Mouse (Mus musculus): Measurements from ENCODE around the gene Gm20388. TPM values are rescaled to one million over a fixed set of nuclear protein-coding genes. Genes with fewer than 3 reads are reported as not detected.

Gene Gm20388
- polyA plus RNA-seq, 2 experiments = 8.5 TPM; not detected in 1

DNA sequence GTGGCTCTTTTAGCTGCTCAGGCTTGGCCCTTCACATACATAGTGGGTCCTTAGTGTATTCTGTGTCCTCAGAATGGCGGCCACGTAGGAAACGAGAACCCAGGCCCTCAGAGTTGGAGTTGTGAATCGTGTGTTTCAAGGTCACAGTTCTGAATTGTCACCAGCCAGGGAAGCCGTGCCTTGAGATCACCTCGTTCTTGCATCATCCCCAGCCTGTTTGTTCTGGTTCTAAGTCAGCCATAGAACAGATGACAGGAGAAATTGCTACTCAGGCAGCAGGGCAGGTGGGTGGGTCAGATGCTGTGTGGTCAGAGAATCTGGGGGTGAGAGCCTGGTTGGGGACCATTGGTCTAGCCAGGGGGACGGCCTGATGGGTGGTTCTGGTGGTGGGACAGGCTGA lies 378.6 kb downstream of the Gm20388 start:
- ATAC-seq (ENCODE audit: insufficient read depth) = no peak
- no peaks in the 10 kb centered on the region for H3K9me3 ChIP-seq (ENCODE audit: control insufficient read depth, low read length)
- no peak overlapping the region for H3K9ac ChIP-seq (replicated peaks)
- H3K4me1 ChIP-seq (replicated peaks; ENCODE audit: control insufficient read depth in 2 of 2, insufficient read depth in 2 of 2, low read length in 1 of 2) = peaks cover 47 to 61% of the 10 kb centered on the region in 2 experiments
- no peaks in the 10 kb centered on the region for H3K27me3 ChIP-seq (ENCODE audit: control insufficient read depth, insufficient read depth, low read length)
- TF ChIP-seq EP300 (IDR thresholded peaks at IDR 0.05; ENCODE audit: low read depth) (no peak), CTCF (IDR thresholded peaks at IDR 0.05; ENCODE audit: low read depth) (no peak)
- H3K36me3 ChIP-seq (replicated peaks; ENCODE audit: control insufficient read depth, insufficient read depth, low read depth) = no peaks in the 10 kb centered on the region
- H3K4me3 ChIP-seq (ENCODE audit: insufficient read depth in 1 of 2, low read depth in 2 of 2, low read length in 2 of 2) = no peak overlapping the region
- H3K4me2 ChIP-seq (ENCODE audit: low read depth) = peak overlapping the region; percentile 41; the same call in 1 of the 2 replicates
- no peak for DNase-seq (ENCODE audit: low read depth in 3 of 3, low spot score in 3 of 3)
- WGBS (ENCODE audit: insufficient replicate concordance) = 78% methylated on average over 7 of the region's 7 CpGs
- H3K27ac ChIP-seq = peak overlapping the region; percentile 6

DNA sequence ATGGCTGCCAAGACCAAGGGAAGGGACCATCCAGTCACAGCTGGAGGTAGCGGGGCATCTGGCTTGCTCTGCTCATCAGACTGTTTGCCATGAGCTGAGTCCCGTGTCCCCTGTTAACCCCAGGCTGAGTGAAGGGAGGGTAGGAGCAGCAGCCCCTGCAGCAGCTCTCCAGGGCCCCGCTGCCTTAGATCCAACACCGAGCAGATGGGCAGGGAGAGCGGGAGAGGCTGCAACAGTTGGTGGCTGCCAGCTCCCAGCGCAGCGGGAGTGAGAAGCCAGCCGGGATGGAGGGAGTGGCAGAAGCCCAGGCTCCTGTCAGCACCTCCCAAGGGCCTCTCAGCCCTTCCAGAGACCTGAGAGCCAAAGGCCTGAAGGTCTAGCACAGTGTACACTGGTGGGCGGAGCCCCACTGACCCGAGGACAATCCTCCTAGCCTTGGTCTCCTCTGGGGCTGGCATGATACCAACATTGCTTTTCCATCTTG lies 379.1 kb downstream of the Gm20388 start:
- TF ChIP-seq EP300 (IDR thresholded peaks at IDR 0.05; ENCODE audit: low read depth) (no peak), CTCF (IDR thresholded peaks at IDR 0.05; ENCODE audit: low read depth) (no peak)
- Histone ChIP-seq H3K9ac (replicated peaks) (no peak overlapping the region; the same call in 1 of the 2 replicates), H3K4me3 (ENCODE audit: insufficient read depth in 1 of 2, low read depth in 2 of 2, low read length in 2 of 2) (no peak overlapping the region), H3K27ac (peak overlapping the region; percentile 6; the same call in 1 of the 2 replicates), H3K9me3 (ENCODE audit: control insufficient read depth, low read length) (no peaks in the 10 kb centered on the region), H3K36me3 (replicated peaks; ENCODE audit: control insufficient read depth, insufficient read depth, low read depth) (no peaks in the 10 kb centered on the region), H3K4me1 (replicated peaks; ENCODE audit: control insufficient read depth in 2 of 2, insufficient read depth in 2 of 2, low read length in 1 of 2) (peaks cover 51 to 62% of the 10 kb centered on the region in 2 experiments), H3K27me3 (ENCODE audit: control insufficient read depth, insufficient read depth, low read length) (no peaks in the 10 kb centered on the region), H3K4me2 (ENCODE audit: low read depth) (peak overlapping the region; percentile 97)
- no peak for ATAC-seq (ENCODE audit: insufficient read depth)
- 66% methylated on average over 10 of the region's 10 CpGs for WGBS (ENCODE audit: insufficient replicate concordance)
- DNase-seq (ENCODE audit: low read depth in 3 of 3, low spot score in 3 of 3) = no peak

DNA sequence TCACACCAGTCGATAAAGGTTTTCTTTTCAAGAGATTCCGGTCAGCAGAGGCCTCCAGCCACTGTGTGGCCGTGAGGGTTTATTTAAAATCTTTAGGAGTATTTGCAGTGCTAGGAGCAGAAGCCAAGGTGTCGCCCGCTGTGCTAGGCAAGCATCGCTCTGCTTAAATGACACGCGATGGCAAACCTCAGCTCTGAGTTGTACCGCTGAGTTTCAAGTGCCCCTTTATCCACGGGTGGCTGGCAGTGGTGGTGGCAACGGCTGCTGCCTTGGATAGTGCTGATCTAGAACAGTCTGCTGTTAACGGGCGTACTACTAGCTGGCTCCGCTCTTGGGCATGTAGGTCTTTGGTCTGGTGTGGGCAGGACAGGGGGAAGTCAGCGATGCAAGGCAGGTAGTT lies 380.0 kb downstream of the Gm20388 start:
- H3K9me3 ChIP-seq (ENCODE audit: control insufficient read depth, low read length) = no peaks in the 10 kb centered on the region
- no peaks in the 10 kb centered on the region for H3K27me3 ChIP-seq (ENCODE audit: control insufficient read depth, insufficient read depth, low read length)
- no peaks in the 10 kb centered on the region for H3K36me3 ChIP-seq (replicated peaks; ENCODE audit: control insufficient read depth, insufficient read depth, low read depth)
- H3K4me1 ChIP-seq (replicated peaks; ENCODE audit: control insufficient read depth in 2 of 2, insufficient read depth in 2 of 2, low read length in 1 of 2) = peaks cover 55 to 64% of the 10 kb centered on the region in 2 experiments
- WGBS (ENCODE audit: insufficient replicate concordance) = 75% methylated on average over 15 of the region's 15 CpGs
- TF ChIP-seq CTCF (IDR thresholded peaks at IDR 0.05; ENCODE audit: low read depth) = no peak
- peak overlapping the region; percentile 12; the same call in 1 of the 2 replicates for H3K9ac ChIP-seq (replicated peaks)
- peak overlapping the region; percentile 98 for H3K27ac ChIP-seq
- DNase-seq (ENCODE audit: low read depth in 3 of 3, low spot score in 3 of 3) (no peak), ATAC-seq (ENCODE audit: insufficient read depth) (no peak)
- H3K4me3 ChIP-seq (ENCODE audit: insufficient read depth in 1 of 2, low read depth in 2 of 2, low read length in 2 of 2) = no peak overlapping the region
- peak overlapping the region; percentile 97 for H3K4me2 ChIP-seq (ENCODE audit: low read depth)

DNA sequence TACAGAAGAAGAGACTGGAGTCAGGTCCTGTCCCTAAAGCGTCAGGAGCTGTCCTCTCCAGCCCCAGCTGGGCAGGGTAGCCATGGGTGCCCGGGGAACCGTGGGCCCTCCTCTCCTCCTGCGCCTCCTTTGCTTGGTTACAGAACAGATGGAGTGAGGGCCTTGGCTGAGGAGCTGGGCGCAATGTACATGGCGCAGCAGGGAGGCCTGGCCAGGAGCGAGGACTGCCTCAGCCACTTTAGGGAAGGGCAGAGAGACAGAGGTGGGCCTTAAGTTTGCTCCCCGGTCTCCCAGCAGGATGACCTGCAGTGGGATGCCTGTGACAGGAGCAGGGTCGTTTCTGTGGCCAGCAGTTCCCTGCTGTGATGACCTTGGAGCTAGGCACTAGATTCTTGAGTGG lies 381.0 kb downstream of the Gm20388 start:
- Histone ChIP-seq H3K36me3 (replicated peaks; ENCODE audit: control insufficient read depth, insufficient read depth, low read depth) (no peaks in the 10 kb centered on the region), H3K4me2 (ENCODE audit: low read depth) (peak overlapping the region; percentile 97), H3K27me3 (ENCODE audit: control insufficient read depth, insufficient read depth, low read length) (no peaks in the 10 kb centered on the region), H3K4me1 (replicated peaks; ENCODE audit: control insufficient read depth in 2 of 2, insufficient read depth in 2 of 2, low read length in 1 of 2) (peaks cover 63 to 74% of the 10 kb centered on the region in 2 experiments), H3K4me3 (ENCODE audit: insufficient read depth in 1 of 2, low read depth in 2 of 2, low read length in 2 of 2) (peak overlapping the region; percentile 71 to 74), H3K9ac (replicated peaks) (peak overlapping the region; percentile 89), H3K27ac (peak overlapping the region; percentile 98), H3K9me3 (ENCODE audit: control insufficient read depth, low read length) (no peaks in the 10 kb centered on the region)
- WGBS (ENCODE audit: insufficient replicate concordance) = 87% methylated on average over 9 of the region's 9 CpGs
- no peak for ATAC-seq (ENCODE audit: insufficient read depth)
- DNase-seq (ENCODE audit: low read depth in 3 of 3, low spot score in 3 of 3) = no peak
- TF ChIP-seq EP300 (IDR thresholded peaks at IDR 0.05; ENCODE audit: low read depth) (no peak), CTCF (IDR thresholded peaks at IDR 0.05; ENCODE audit: low read depth) (no peak)

DNA sequence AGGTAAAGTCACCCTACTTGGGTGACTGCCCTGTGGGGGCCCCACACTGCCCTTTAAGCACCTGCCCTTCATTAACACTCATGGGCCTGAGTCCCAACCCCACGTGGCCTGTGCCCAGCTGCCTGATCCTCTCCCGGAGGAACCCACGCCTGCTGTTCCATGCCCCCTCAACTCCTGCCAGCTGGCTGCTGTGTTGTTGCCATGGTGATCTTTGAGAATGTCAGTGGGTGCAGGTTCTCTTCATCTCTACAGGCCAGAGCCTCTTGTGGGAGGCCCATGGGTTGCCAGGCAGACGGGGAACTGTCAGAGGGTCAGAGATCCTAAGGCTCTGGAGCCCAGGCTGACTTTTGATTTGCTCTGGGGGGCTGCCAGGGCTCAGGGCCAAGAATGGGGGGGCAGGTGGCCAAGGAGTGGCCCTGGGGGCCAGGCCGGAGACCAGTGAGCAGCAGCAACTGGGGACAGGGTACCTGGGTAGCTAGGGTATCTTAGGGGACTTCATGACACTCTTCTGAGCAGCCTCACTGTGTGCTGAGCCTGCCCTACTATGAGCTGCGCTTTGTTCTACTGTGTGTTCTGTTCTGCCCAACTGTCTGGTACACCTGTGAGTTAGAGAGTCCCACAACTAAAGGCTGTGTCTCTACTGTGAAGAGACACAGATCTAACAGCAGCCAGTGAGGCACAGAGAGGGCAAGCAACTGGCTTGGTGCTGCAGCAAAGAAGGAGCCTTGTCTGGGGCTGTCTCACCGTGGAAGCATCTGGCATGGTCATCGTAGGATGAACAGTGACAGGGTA lies 381.9 kb downstream of the Gm20388 start:
- WGBS (ENCODE audit: insufficient replicate concordance) = 57% methylated on average over 8 of the region's 8 CpGs

More for the DNA sequence above, 381.9 kb downstream of the Gm20388 start:
- peak overlapping the region; percentile 71 to 74 for H3K4me3 ChIP-seq (ENCODE audit: insufficient read depth in 1 of 2, low read depth in 2 of 2, low read length in 2 of 2)
- no peak for TF ChIP-seq EP300 (IDR thresholded peaks at IDR 0.05; ENCODE audit: low read depth)
- TF ChIP-seq CTCF (IDR thresholded peaks at IDR 0.05; ENCODE audit: low read depth) = no peak
- no peaks in the 10 kb centered on the region for H3K9me3 ChIP-seq (ENCODE audit: control insufficient read depth, low read length)
- H3K27ac ChIP-seq = peak overlapping the region; percentile 98
- ATAC-seq (ENCODE audit: insufficient read depth) (no peak), DNase-seq (ENCODE audit: low read depth in 3 of 3, low spot score in 3 of 3) (no peak)
- no peaks in the 10 kb centered on the region for H3K27me3 ChIP-seq (ENCODE audit: control insufficient read depth, insufficient read depth, low read length)
- peaks cover 64 to 77% of the 10 kb centered on the region in 2 experiments for H3K4me1 ChIP-seq (replicated peaks; ENCODE audit: control insufficient read depth in 2 of 2, insufficient read depth in 2 of 2, low read length in 1 of 2)
- peak overlapping the region; percentile 89 for H3K9ac ChIP-seq (replicated peaks)
- H3K36me3 ChIP-seq (replicated peaks; ENCODE audit: control insufficient read depth, insufficient read depth, low read depth) = no peaks in the 10 kb centered on the region
- peak overlapping the region; percentile 97 for H3K4me2 ChIP-seq (ENCODE audit: low read depth)

All from liver, embryonic 14.5 days (tissue).